Mouse (Mus musculus) forelimb bud, embryonic 11.5 days (tissue): ENCODE measurements around the gene Dhx30.
"Not testable (repeated sequence)": the region's sequence is repeated elsewhere in the genome, so short reads cannot be mapped to it uniquely, and the experiment has no call there.

Source experiments
- DNase-seq: peaks from one replicate; pipeline ENCODE4 v3.0.0-alpha.2; 2012; ENCODE audit warnings: low read depth, low spot score

Gene Dhx30

GRCm38 (mm10) chr9:110117779-110118139 is at the start of gene Dhx30:
Gene Dhx30, minus strand, starts transcription at chr9:110117830.
- no peak for DNase-seq

GRCm38 (mm10) chr9:110163071-110163470 is 45.4 kb upstream of the Dhx30 start:
- DNase-seq: no peak

- DNase-seq: no peak
These were observed 44.8 kb upstream of the Dhx30 start for GRCm38 (mm10) chr9:110162441-110162840.

- not testable (repeated sequence) for DNase-seq
These were observed 42.9 kb upstream of the Dhx30 start for GRCm38 (mm10) chr9:110160486-110160885.

- no peak for DNase-seq
These were observed 41.4 kb upstream of the Dhx30 start for GRCm38 (mm10) chr9:110159036-110159435.

- no peak for DNase-seq
These were observed 31.0 kb upstream of the Dhx30 start for GRCm38 (mm10) chr9:110148598-110148997.

- DNase-seq: no peak
These were observed 24.5 kb upstream of the Dhx30 start for GRCm38 (mm10) chr9:110142097-110142496.

GRCm38 (mm10) chr9:110139119-110139518 is 21.5 kb upstream of the Dhx30 start:
- no peak for DNase-seq

GRCm38 (mm10) chr9:110134176-110134575 is 16.5 kb upstream of the Dhx30 start:
- no peak for DNase-seq

GRCm38 (mm10) chr9:110132921-110133320 is 15.3 kb upstream of the Dhx30 start:
- DNase-seq: no peak

GRCm38 (mm10) chr9:110132201-110132605 is 14.6 kb upstream of the Dhx30 start:
- peak; percentile 59 for DNase-seq

- peak; percentile 100 for DNase-seq
These were observed 14.0 kb upstream of the Dhx30 start for GRCm38 (mm10) chr9:110131525-110132197.

- no peak for DNase-seq
These were observed 13.4 kb upstream of the Dhx30 start for GRCm38 (mm10) chr9:110130896-110131524.

GRCm38 (mm10) chr9:110124008-110124540 is 6.4 kb upstream of the Dhx30 start:
- not testable (repeated sequence) for DNase-seq

GRCm38 (mm10) chr9:110123322-110123721 is 5.7 kb upstream of the Dhx30 start:
- DNase-seq: no peak

- no peak for DNase-seq
These were observed 3.8 kb upstream of the Dhx30 start for GRCm38 (mm10) chr9:110121424-110121823.

- DNase-seq: no peak
These were observed 619 bp upstream of the Dhx30 start for GRCm38 (mm10) chr9:110118249-110118648.

- peak; percentile 88 for DNase-seq
These were observed 452 bp downstream of the Dhx30 start, which contains the start of gene Smarcc1 for GRCm38 (mm10) chr9:110116977-110117778. Gene Smarcc1, plus strand, starts transcription at chr9:110117708.

- DNase-seq: peak; percentile 43
These were observed 1.2 kb downstream of the Dhx30 start for GRCm38 (mm10) chr9:110116353-110116976.

- DNase-seq: peak; percentile 90
These were observed 16.7 kb downstream of the Dhx30 start for GRCm38 (mm10) chr9:110100627-110101600.
